Mouse (Mus musculus): ENCODE measurements around the gene Tenm3. TPM values are rescaled to one million over a fixed set of nuclear protein-coding genes. Genes with fewer than 3 reads are reported as not detected.

Gene Tenm3
- polyA plus RNA-seq, 1 experiment = 12.8 TPM

- Histone ChIP-seq H3K4me3 (no peak overlapping the region), H3ac (ENCODE audit: control insufficient read depth, insufficient read length) (no peak overlapping the region), H3K4me2 (ENCODE audit: low read depth) (no peak overlapping the region), H3K79me2 (ENCODE audit: control insufficient read depth, insufficient read depth) (no peaks in the 10 kb centered on the region), H3K27me3 (ENCODE audit: control insufficient read depth, insufficient read depth, insufficient read length) (no peaks in the 10 kb centered on the region), H3K36me3 (ENCODE audit: control insufficient read depth, insufficient read depth) (peaks cover 34% of the 10 kb centered on the region)
- TF ChIP-seq MAX (IDR thresholded peaks at IDR 0.05; ENCODE audit: low read depth) (no peak), TCF12 (IDR thresholded peaks at IDR 0.05; ENCODE audit: insufficient read depth, poor library complexity, severe bottlenecking) (no peak)
Observed at GRCm38 (mm10) chr8:48281855-48282254, 561.9 kb downstream of the Tenm3 start.

DNA sequence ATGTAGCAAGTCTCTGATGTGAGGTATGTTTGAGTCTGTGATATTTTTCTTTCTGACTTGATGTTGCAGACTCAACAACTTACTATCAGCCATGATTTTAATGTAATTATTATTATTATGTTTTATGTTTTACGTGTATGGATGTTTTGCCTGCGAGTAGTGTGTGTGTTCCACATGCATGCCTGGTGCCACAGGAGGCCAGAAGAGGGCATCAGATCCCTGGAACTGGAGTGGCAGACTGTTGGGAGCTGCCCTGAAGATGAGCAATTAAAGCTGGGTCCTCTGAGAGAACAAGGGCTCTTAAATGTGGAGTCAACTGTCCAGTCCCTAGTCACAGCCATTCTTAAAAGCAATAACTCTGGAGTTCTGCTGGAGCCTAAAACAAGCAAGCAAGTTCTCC is 564.4 kb downstream of the Tenm3 start:
- peaks cover 37% of the 10 kb centered on the region for H3K36me3 ChIP-seq (ENCODE audit: control insufficient read depth, insufficient read depth)
- no peak overlapping the region for H3K4me3 ChIP-seq
- TF ChIP-seq CEBPB (IDR thresholded peaks at IDR 0.05; ENCODE audit: insufficient read depth, poor library complexity, severe bottlenecking) (no peak), TCF12 (IDR thresholded peaks at IDR 0.05; ENCODE audit: insufficient read depth, poor library complexity, severe bottlenecking) (no peak), POLR2A (IDR thresholded peaks at IDR 0.05; ENCODE audit: insufficient read length, low read depth) (no peak), MYOD1 (IDR thresholded peaks at IDR 0.05; ENCODE audit: control insufficient read depth in 1 of 3, insufficient read length in 2 of 3, low read depth in 2 of 3) (no peak), MYOG (IDR thresholded peaks at IDR 0.05; ENCODE audit: control insufficient read depth in 1 of 3, insufficient read depth in 1 of 3, insufficient read length in 2 of 3, low read depth in 2 of 3) (no peak), SRF (IDR thresholded peaks at IDR 0.05; ENCODE audit: control insufficient read depth, insufficient read length, low read depth) (no peak), POLR2AphosphoS2 (IDR thresholded peaks at IDR 0.05; ENCODE audit: insufficient read length, low read depth) (no peak), E2F4 (IDR thresholded peaks at IDR 0.05; ENCODE audit: insufficient read depth) (no peak), REST (IDR thresholded peaks at IDR 0.05; ENCODE audit: insufficient read depth, insufficient read length) (no peak), MAX (IDR thresholded peaks at IDR 0.05; ENCODE audit: low read depth) (no peak), TCF3 (IDR thresholded peaks at IDR 0.05; ENCODE audit: insufficient read length, low read depth) (no peak), USF1 (IDR thresholded peaks at IDR 0.05; ENCODE audit: low read depth) (no peak)
- no peak overlapping the region for H3K4me2 ChIP-seq (ENCODE audit: low read depth)
- H3K27me3 ChIP-seq (ENCODE audit: control insufficient read depth, insufficient read depth, insufficient read length) = no peaks in the 10 kb centered on the region
- H3K79me2 ChIP-seq (ENCODE audit: control insufficient read depth, insufficient read depth) = no peaks in the 10 kb centered on the region
- H3ac ChIP-seq (ENCODE audit: control insufficient read depth, insufficient read length) = no peak overlapping the region

DNA sequence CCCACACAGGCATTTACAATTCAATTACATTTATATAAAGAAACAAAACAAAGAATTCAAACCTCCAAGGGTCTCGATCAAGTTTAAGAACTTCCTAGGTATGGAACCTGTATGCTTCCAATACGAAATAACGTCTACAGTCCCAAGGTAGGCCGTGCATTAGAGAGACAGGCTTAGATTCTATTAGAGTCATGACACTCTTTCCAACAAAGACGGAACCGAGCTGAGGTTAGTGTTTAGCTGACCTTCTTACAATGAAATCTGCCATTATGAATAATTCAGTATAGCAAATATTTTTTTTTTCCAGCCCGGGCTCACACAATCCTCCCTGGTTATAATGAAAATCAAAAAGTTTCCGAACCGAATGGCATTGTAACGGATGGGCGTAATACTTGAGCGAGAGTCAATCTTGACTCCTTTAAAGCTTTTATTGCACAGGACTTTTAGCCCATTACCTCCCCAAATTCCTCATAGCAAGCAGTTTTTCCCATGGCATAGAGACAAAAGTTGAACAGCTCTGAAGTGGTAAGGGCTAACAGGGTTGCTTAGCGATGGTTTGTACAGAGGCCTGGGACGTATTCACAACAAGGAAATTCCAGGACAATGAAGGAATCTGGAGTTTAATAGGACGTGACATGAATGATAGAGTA is 565.6 kb downstream of the Tenm3 start:
- Histone ChIP-seq H3K27me3 (ENCODE audit: control insufficient read depth, insufficient read depth, insufficient read length) (no peaks in the 10 kb centered on the region), H3K79me2 (ENCODE audit: control insufficient read depth, insufficient read depth) (no peaks in the 10 kb centered on the region), H3ac (ENCODE audit: control insufficient read depth, insufficient read length) (no peak overlapping the region), H3K36me3 (ENCODE audit: control insufficient read depth, insufficient read depth) (peaks cover 37% of the 10 kb centered on the region), H3K4me3 (no peak overlapping the region), H3K4me2 (ENCODE audit: low read depth) (no peak overlapping the region)
- TF ChIP-seq E2F4 (IDR thresholded peaks at IDR 0.05; ENCODE audit: insufficient read depth) (no peak), MYOG (IDR thresholded peaks at IDR 0.05; ENCODE audit: control insufficient read depth in 1 of 3, insufficient read depth in 1 of 3, insufficient read length in 2 of 3, low read depth in 2 of 3) (no peak), TCF3 (IDR thresholded peaks at IDR 0.05; ENCODE audit: insufficient read length, low read depth) (no peak), POLR2A (IDR thresholded peaks at IDR 0.05; ENCODE audit: insufficient read length, low read depth) (no peak), TCF12 (IDR thresholded peaks at IDR 0.05; ENCODE audit: insufficient read depth, poor library complexity, severe bottlenecking) (no peak), REST (IDR thresholded peaks at IDR 0.05; ENCODE audit: insufficient read depth, insufficient read length) (no peak), MYOD1 (IDR thresholded peaks at IDR 0.05; ENCODE audit: control insufficient read depth in 1 of 3, insufficient read length in 2 of 3, low read depth in 2 of 3) (no peak), MAX (IDR thresholded peaks at IDR 0.05; ENCODE audit: low read depth) (no peak), POLR2AphosphoS2 (IDR thresholded peaks at IDR 0.05; ENCODE audit: insufficient read length, low read depth) (no peak), SRF (IDR thresholded peaks at IDR 0.05; ENCODE audit: control insufficient read depth, insufficient read length, low read depth) (no peak), CEBPB (IDR thresholded peaks at IDR 0.05; ENCODE audit: insufficient read depth, poor library complexity, severe bottlenecking) (no peak), USF1 (IDR thresholded peaks at IDR 0.05; ENCODE audit: low read depth) (no peak)

- TF ChIP-seq E2F4 (IDR thresholded peaks at IDR 0.05; ENCODE audit: insufficient read depth) (no peak), MYOG (IDR thresholded peaks at IDR 0.05; ENCODE audit: control insufficient read depth in 1 of 3, insufficient read depth in 1 of 3, insufficient read length in 2 of 3, low read depth in 2 of 3) (no peak), SRF (IDR thresholded peaks at IDR 0.05; ENCODE audit: control insufficient read depth, insufficient read length, low read depth) (no peak), TCF3 (IDR thresholded peaks at IDR 0.05; ENCODE audit: insufficient read length, low read depth) (no peak), POLR2A (IDR thresholded peaks at IDR 0.05; ENCODE audit: insufficient read length, low read depth) (no peak), MAX (IDR thresholded peaks at IDR 0.05; ENCODE audit: low read depth) (no peak), REST (IDR thresholded peaks at IDR 0.05; ENCODE audit: insufficient read depth, insufficient read length) (no peak), CEBPB (IDR thresholded peaks at IDR 0.05; ENCODE audit: insufficient read depth, poor library complexity, severe bottlenecking) (no peak), TCF12 (IDR thresholded peaks at IDR 0.05; ENCODE audit: insufficient read depth, poor library complexity, severe bottlenecking) (no peak), POLR2AphosphoS2 (IDR thresholded peaks at IDR 0.05; ENCODE audit: insufficient read length, low read depth) (no peak), MYOD1 (IDR thresholded peaks at IDR 0.05; ENCODE audit: control insufficient read depth in 1 of 3, insufficient read length in 2 of 3, low read depth in 2 of 3) (no peak), USF1 (IDR thresholded peaks at IDR 0.05; ENCODE audit: low read depth) (no peak)
- no peaks in the 10 kb centered on the region for H3K27me3 ChIP-seq (ENCODE audit: control insufficient read depth, insufficient read depth, insufficient read length)
- no peak overlapping the region for H3K4me2 ChIP-seq (ENCODE audit: low read depth)
- H3K79me2 ChIP-seq (ENCODE audit: control insufficient read depth, insufficient read depth) = no peaks in the 10 kb centered on the region
- H3ac ChIP-seq (ENCODE audit: control insufficient read depth, insufficient read length) = no peak overlapping the region
- peaks cover 32% of the 10 kb centered on the region for H3K36me3 ChIP-seq (ENCODE audit: control insufficient read depth, insufficient read depth)
- no peak overlapping the region for H3K4me3 ChIP-seq
Observed at GRCm38 (mm10) chr8:48275066-48275465, 568.7 kb downstream of the Tenm3 start.

DNA sequence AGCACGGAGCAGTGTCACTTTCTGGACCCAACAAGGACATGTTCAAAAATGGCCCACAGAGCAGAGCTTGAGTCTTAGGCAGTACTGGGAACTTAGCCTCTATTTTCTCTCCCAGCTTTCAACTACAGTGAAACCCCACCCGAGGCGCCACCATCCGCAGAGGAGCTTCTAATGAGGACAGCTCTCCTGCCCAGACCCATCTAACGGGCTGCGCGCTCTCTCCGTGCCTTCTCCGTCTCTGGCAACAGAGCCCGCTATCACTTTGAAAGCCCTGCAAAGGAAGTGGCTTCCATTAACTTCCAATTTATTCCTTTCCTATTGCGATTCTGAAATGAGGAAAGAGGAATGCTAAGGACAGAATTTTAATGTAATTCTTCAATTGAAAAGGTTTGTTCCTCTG is 569.2 kb downstream of the Tenm3 start:
- H3K4me3 ChIP-seq = no peak overlapping the region
- no peak overlapping the region for H3K4me2 ChIP-seq (ENCODE audit: low read depth)
- H3K79me2 ChIP-seq (ENCODE audit: control insufficient read depth, insufficient read depth) = no peaks in the 10 kb centered on the region
- TF ChIP-seq USF1 (IDR thresholded peaks at IDR 0.05; ENCODE audit: low read depth) (no peak), SRF (IDR thresholded peaks at IDR 0.05; ENCODE audit: control insufficient read depth, insufficient read length, low read depth) (no peak), CEBPB (IDR thresholded peaks at IDR 0.05; ENCODE audit: insufficient read depth, poor library complexity, severe bottlenecking) (no peak), POLR2AphosphoS2 (IDR thresholded peaks at IDR 0.05; ENCODE audit: insufficient read length, low read depth) (no peak), MYOG (IDR thresholded peaks at IDR 0.05; ENCODE audit: control insufficient read depth in 1 of 3, insufficient read depth in 1 of 3, insufficient read length in 2 of 3, low read depth in 2 of 3) (no peak), POLR2A (IDR thresholded peaks at IDR 0.05; ENCODE audit: insufficient read length, low read depth) (no peak), TCF12 (IDR thresholded peaks at IDR 0.05; ENCODE audit: insufficient read depth, poor library complexity, severe bottlenecking) (no peak), REST (IDR thresholded peaks at IDR 0.05; ENCODE audit: insufficient read depth, insufficient read length) (no peak), MYOD1 (IDR thresholded peaks at IDR 0.05; ENCODE audit: control insufficient read depth in 1 of 3, insufficient read length in 2 of 3, low read depth in 2 of 3) (no peak), MAX (IDR thresholded peaks at IDR 0.05; ENCODE audit: low read depth) (no peak), TCF3 (IDR thresholded peaks at IDR 0.05; ENCODE audit: insufficient read length, low read depth) (no peak), E2F4 (IDR thresholded peaks at IDR 0.05; ENCODE audit: insufficient read depth) (no peak)
- no peaks in the 10 kb centered on the region for H3K27me3 ChIP-seq (ENCODE audit: control insufficient read depth, insufficient read depth, insufficient read length)
- peaks cover 32% of the 10 kb centered on the region for H3K36me3 ChIP-seq (ENCODE audit: control insufficient read depth, insufficient read depth)
- no peak overlapping the region for H3ac ChIP-seq (ENCODE audit: control insufficient read depth, insufficient read length)
